Mouse (Mus musculus): Measurements from ENCODE around the gene Syt1. TPM values are rescaled to one million over a fixed set of nuclear protein-coding genes. Genes with fewer than 3 reads are reported as not detected.

Gene Syt1
- total RNA-seq, 1 experiment = 0.58 TPM

DNA sequence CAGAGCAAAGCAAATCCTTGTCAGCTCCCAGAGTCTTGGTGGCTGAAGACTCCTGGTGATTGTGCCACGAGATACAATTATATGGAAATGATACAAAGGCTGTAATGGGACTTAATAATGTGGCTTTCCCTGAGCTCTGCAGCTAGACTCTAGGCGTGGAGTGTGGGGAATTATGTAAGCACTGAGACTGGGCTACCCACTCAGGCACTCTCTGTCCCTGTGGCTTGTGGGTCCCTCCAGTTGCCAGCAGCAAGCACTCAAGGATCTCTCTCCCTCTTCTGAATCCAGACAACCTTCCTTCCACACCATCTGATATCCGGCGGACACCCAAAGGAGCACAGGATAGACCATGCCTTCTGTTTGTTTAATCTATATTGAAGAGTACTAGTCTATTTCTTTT is 503.9 kb downstream of the Syt1 start:
- Histone ChIP-seq H3K9me3 (ENCODE audit: control insufficient read depth, insufficient read depth, low read depth, low read length) (no peaks in the 10 kb centered on the region), H3K4me3 (ENCODE audit: insufficient read depth in 1 of 2, low read depth in 1 of 2, low read length in 2 of 2, poor library complexity in 1 of 2, severe bottlenecking in 1 of 2) (no peak overlapping the region), H3K36me3 (ENCODE audit: control insufficient read depth, insufficient read depth, low read length, poor library complexity, severe bottlenecking) (no peaks in the 10 kb centered on the region), H3K27ac (ENCODE audit: insufficient read depth, low read depth, low read length, poor library complexity, severe bottlenecking) (no peak overlapping the region), H3K9ac (ENCODE audit: insufficient read depth, low read depth, low read length, poor library complexity, severe bottlenecking) (no peak overlapping the region), H3K4me1 (ENCODE audit: control insufficient read depth in 2 of 2, insufficient read depth in 2 of 2, low read length in 2 of 2, poor library complexity in 1 of 2) (no peaks in the 10 kb centered on the region)
- in situ Hi-C loops (cut with MboI; ENCODE audit: low sequenced_read_pairs in 2 of 2, unreplicated experiment in 2 of 2) = no loop called here
- DNase-seq (ENCODE audit: low read depth, low spot score) = no peak
- TF ChIP-seq HCFC1 (IDR thresholded peaks at IDR 0.05; ENCODE audit: borderline replicate concordance, insufficient read depth, low read length) (no peak), ZNF384 (IDR thresholded peaks at IDR 0.05; ENCODE audit: low read depth, low read length) (no peak), CHD2 (IDR thresholded peaks at IDR 0.05; ENCODE audit: low read depth, low read length) (no peak), ZC3H11A (IDR thresholded peaks at IDR 0.05; ENCODE audit: borderline replicate concordance, low read depth, low read length) (no peak), MAFK (IDR thresholded peaks at IDR 0.05; ENCODE audit: insufficient read depth, low read depth, low read length) (no peak)

GRCm38 (mm10) chr10:108504925-108505324 is 505.9 kb downstream of the Syt1 start:
- TF ChIP-seq MAFK (IDR thresholded peaks at IDR 0.05; ENCODE audit: insufficient read depth, low read depth, low read length) (no peak), ZC3H11A (IDR thresholded peaks at IDR 0.05; ENCODE audit: borderline replicate concordance, low read depth, low read length) (no peak), CHD2 (IDR thresholded peaks at IDR 0.05; ENCODE audit: low read depth, low read length) (no peak), HCFC1 (IDR thresholded peaks at IDR 0.05; ENCODE audit: borderline replicate concordance, insufficient read depth, low read length) (no peak), ZNF384 (IDR thresholded peaks at IDR 0.05; ENCODE audit: low read depth, low read length) (no peak)
- no peaks in the 10 kb centered on the region for H3K4me1 ChIP-seq (ENCODE audit: control insufficient read depth in 2 of 2, insufficient read depth in 2 of 2, low read length in 2 of 2, poor library complexity in 1 of 2)
- no peak overlapping the region for H3K4me3 ChIP-seq (ENCODE audit: insufficient read depth in 1 of 2, low read depth in 1 of 2, low read length in 2 of 2, poor library complexity in 1 of 2, severe bottlenecking in 1 of 2)
- no peaks in the 10 kb centered on the region for H3K9me3 ChIP-seq (ENCODE audit: control insufficient read depth, insufficient read depth, low read depth, low read length)
- in situ Hi-C loops (cut with MboI; ENCODE audit: low sequenced_read_pairs in 2 of 2, unreplicated experiment in 2 of 2) = no loop called here
- H3K9ac ChIP-seq (ENCODE audit: insufficient read depth, low read depth, low read length, poor library complexity, severe bottlenecking) = no peak overlapping the region
- DNase-seq (ENCODE audit: low read depth, low spot score) = no peak
- no peak overlapping the region for H3K27ac ChIP-seq (ENCODE audit: insufficient read depth, low read depth, low read length, poor library complexity, severe bottlenecking)
- H3K36me3 ChIP-seq (ENCODE audit: control insufficient read depth, insufficient read depth, low read length, poor library complexity, severe bottlenecking) = no peaks in the 10 kb centered on the region

GRCm38 (mm10) chr10:108504128-108504870 is 506.5 kb downstream of the Syt1 start:
- in situ Hi-C loops (cut with MboI; ENCODE audit: low sequenced_read_pairs in 2 of 2, unreplicated experiment in 2 of 2) = no loop called here
- Histone ChIP-seq H3K4me3 (ENCODE audit: insufficient read depth in 1 of 2, low read depth in 1 of 2, low read length in 2 of 2, poor library complexity in 1 of 2, severe bottlenecking in 1 of 2) (no peak overlapping the region), H3K36me3 (ENCODE audit: control insufficient read depth, insufficient read depth, low read length, poor library complexity, severe bottlenecking) (no peaks in the 10 kb centered on the region), H3K4me1 (ENCODE audit: control insufficient read depth in 2 of 2, insufficient read depth in 2 of 2, low read length in 2 of 2, poor library complexity in 1 of 2) (no peaks in the 10 kb centered on the region), H3K9me3 (ENCODE audit: control insufficient read depth, insufficient read depth, low read depth, low read length) (no peaks in the 10 kb centered on the region), H3K9ac (ENCODE audit: insufficient read depth, low read depth, low read length, poor library complexity, severe bottlenecking) (no peak overlapping the region), H3K27ac (ENCODE audit: insufficient read depth, low read depth, low read length, poor library complexity, severe bottlenecking) (no peak overlapping the region)
- TF ChIP-seq ZNF384 (IDR thresholded peaks at IDR 0.05; ENCODE audit: low read depth, low read length) = no peak
- no peak for TF ChIP-seq ZC3H11A (IDR thresholded peaks at IDR 0.05; ENCODE audit: borderline replicate concordance, low read depth, low read length)
- no peak for TF ChIP-seq CHD2 (IDR thresholded peaks at IDR 0.05; ENCODE audit: low read depth, low read length)
- no peak for TF ChIP-seq MAFK (IDR thresholded peaks at IDR 0.05; ENCODE audit: insufficient read depth, low read depth, low read length)
- TF ChIP-seq HCFC1 (IDR thresholded peaks at IDR 0.05; ENCODE audit: borderline replicate concordance, insufficient read depth, low read length) = no peak
- DNase-seq (ENCODE audit: low read depth, low spot score) = no peak

- Histone ChIP-seq H3K4me1 (ENCODE audit: control insufficient read depth in 2 of 2, insufficient read depth in 2 of 2, low read length in 2 of 2, poor library complexity in 1 of 2) (no peaks in the 10 kb centered on the region), H3K4me3 (ENCODE audit: insufficient read depth in 1 of 2, low read depth in 1 of 2, low read length in 2 of 2, poor library complexity in 1 of 2, severe bottlenecking in 1 of 2) (no peak overlapping the region), H3K9ac (ENCODE audit: insufficient read depth, low read depth, low read length, poor library complexity, severe bottlenecking) (no peak overlapping the region), H3K27ac (ENCODE audit: insufficient read depth, low read depth, low read length, poor library complexity, severe bottlenecking) (no peak overlapping the region), H3K9me3 (ENCODE audit: control insufficient read depth, insufficient read depth, low read depth, low read length) (no peaks in the 10 kb centered on the region), H3K36me3 (ENCODE audit: control insufficient read depth, insufficient read depth, low read length, poor library complexity, severe bottlenecking) (no peaks in the 10 kb centered on the region)
- in situ Hi-C loops (cut with MboI; ENCODE audit: low sequenced_read_pairs in 2 of 2, unreplicated experiment in 2 of 2) = no loop called here
- DNase-seq (ENCODE audit: low read depth, low spot score) = no peak
- TF ChIP-seq ZNF384 (IDR thresholded peaks at IDR 0.05; ENCODE audit: low read depth, low read length) (no peak), HCFC1 (IDR thresholded peaks at IDR 0.05; ENCODE audit: borderline replicate concordance, insufficient read depth, low read length) (no peak), MAFK (IDR thresholded peaks at IDR 0.05; ENCODE audit: insufficient read depth, low read depth, low read length) (no peak), ZC3H11A (IDR thresholded peaks at IDR 0.05; ENCODE audit: borderline replicate concordance, low read depth, low read length) (no peak), CHD2 (IDR thresholded peaks at IDR 0.05; ENCODE audit: low read depth, low read length) (no peak)
Observed at GRCm38 (mm10) chr10:108490231-108490630, 520.6 kb downstream of the Syt1 start.
